Mouse (Mus musculus) MN1 (cell line): ENCODE data around the gene Glt6d1.

Experiments used
- DNase-seq: peaks from one replicate; pipeline ENCODE4 v3.0.0-alpha.2; 2016; ENCODE audit warnings: low spot score

Glt6d1 gene

GRCm38 (mm10) chr2:25797635-25798034 is 18.0 kb downstream of the Glt6d1 start:
- DNase-seq = no peak

- no peak for DNase-seq
These were observed 26.6 kb downstream of the Glt6d1 start for GRCm38 (mm10) chr2:25789092-25789491.

GRCm38 (mm10) chr2:25785573-25786322 is 29.9 kb downstream of the Glt6d1 start:
- no peak for DNase-seq

GRCm38 (mm10) chr2:25781957-25782356 is 33.7 kb downstream of the Glt6d1 start, which contains the start of gene Gm13539:
Gene Gm13539, plus strand, starts transcription at chr2:25782257.
- DNase-seq = no peak

GRCm38 (mm10) chr2:25780921-25781320 is 34.7 kb downstream of the Glt6d1 start:
- no peak for DNase-seq

GRCm38 (mm10) chr2:25779076-25779475 is 36.6 kb downstream of the Glt6d1 start:
- DNase-seq = no peak

- DNase-seq = no peak
These were observed 38.9 kb downstream of the Glt6d1 start, which contains the start of gene Lcn11 for GRCm38 (mm10) chr2:25776717-25777116. Gene Lcn11, plus strand, starts transcription at chr2:25777017.

- no peak for DNase-seq
These were observed 39.7 kb downstream of the Glt6d1 start for GRCm38 (mm10) chr2:25775991-25776390.

GRCm38 (mm10) chr2:25774640-25775039 is 41.0 kb downstream of the Glt6d1 start:
- DNase-seq = no peak

GRCm38 (mm10) chr2:25773507-25773906 is 42.1 kb downstream of the Glt6d1 start:
- no peak for DNase-seq

GRCm38 (mm10) chr2:25767764-25768163 is 47.9 kb downstream of the Glt6d1 start:
- DNase-seq = no peak

- no peak for DNase-seq
These were observed 50.4 kb downstream of the Glt6d1 start, which contains the start of gene Lcn3 for GRCm38 (mm10) chr2:25765269-25765668. Gene Lcn3, plus strand, starts transcription at chr2:25765569.

GRCm38 (mm10) chr2:25758064-25758625 is 57.5 kb downstream of the Glt6d1 start:
- no peak for DNase-seq

GRCm38 (mm10) chr2:25754201-25754600 is 61.4 kb downstream of the Glt6d1 start:
- no peak for DNase-seq
